Mouse (Mus musculus) C2C12 (cell line): Measurements from ENCODE around the gene 1700066M21Rik.

Experiments
- CEBPB ChIP-seq: IDR thresholded peaks from one replicate; pipeline ENCODE4 v1.6.1; 2011; ENCODE audit warnings: low read depth, mild to moderate bottlenecking, control low read depth, moderate library complexity
- CTCF ChIP-seq: IDR thresholded peaks from one replicate; pipeline ENCODE4 v1.5.1; 2011; ENCODE audit not compliant: control insufficient read depth, insufficient read depth, insufficient read length
- MYOD1 ChIP-seq: IDR thresholded peaks from one replicate; pipeline ENCODE4 v1.6.1; 2011; ENCODE audit warnings: low read depth; ENCODE audit not compliant: control insufficient read depth, insufficient read length
- MYOG ChIP-seq: IDR thresholded peaks from one replicate; pipeline ENCODE4 v1.6.1; 2011; ENCODE audit not compliant: control insufficient read depth, insufficient read length; ENCODE audit errors: extremely low read depth

DNA sequence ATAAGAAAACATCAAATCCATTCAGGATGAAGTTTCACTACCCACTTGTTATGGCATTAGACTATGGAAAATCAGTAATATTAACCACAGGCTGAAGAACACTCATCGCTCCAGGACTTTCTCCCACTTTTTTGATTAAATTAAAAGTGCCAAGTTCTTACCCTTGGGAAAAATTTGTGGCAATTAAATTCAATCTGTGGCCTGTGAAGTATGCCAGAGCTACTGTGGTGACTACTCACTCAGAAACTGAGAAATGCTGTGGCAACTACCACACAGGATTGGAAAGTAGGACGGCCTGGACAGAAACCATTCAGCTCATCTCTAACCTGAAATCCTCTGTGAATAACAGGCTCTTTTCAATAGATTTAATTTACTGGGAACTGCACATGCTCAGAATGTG is 22.9 kb downstream of the 1700066M21Rik start:
- no peak for TF ChIP-seq CTCF
- TF ChIP-seq MYOD1: no peak
- TF ChIP-seq MYOG: no peak
- no peak for TF ChIP-seq CEBPB
